Mouse (Mus musculus) spleen, adult 2 months (tissue): ENCODE measurements around the gene Olfr1434. TPM values are rescaled to one million over a fixed set of nuclear protein-coding genes. Genes with fewer than 3 reads are reported as not detected.
"Not testable (repeated sequence)": the region's sequence is repeated elsewhere in the genome, so short reads cannot be mapped to it uniquely, and the experiment has no call there.

Experiments
- DNase-seq, 2 experiments: peaks; one replicate each; pipeline versions ENCODE4 v3.0.0 to v3.0.0-alpha.2; 2012 to 2021; ENCODE audit warnings: low spot score in 2 of 2, low read depth in 1 of 2
- H3K27ac ChIP-seq: fragments of 200-500 bp; 2 replicates; pipeline ENCODE4 v1.5.1; 2012; ENCODE audit warnings: low read length, inconsistent platforms; ENCODE audit not compliant: insufficient read depth
- H3K27me3 ChIP-seq: fragments of 200-500 bp; 2 replicates; pipeline ENCODE4 v1.6.1; 2012; ENCODE audit warnings: mild to moderate bottlenecking, moderate library complexity, low read length, inconsistent platforms; ENCODE audit not compliant: control insufficient read depth, insufficient read depth
- H3K36me3 ChIP-seq: fragments of 200-500 bp; 2 replicates; pipeline ENCODE4 v1.6.1; 2012; ENCODE audit warnings: mild to moderate bottlenecking, low read length, inconsistent platforms; ENCODE audit not compliant: control insufficient read depth, insufficient read depth
- H3K4me1 ChIP-seq: fragments of 200-500 bp; 2 replicates; pipeline ENCODE4 v1.6.1; 2011; ENCODE audit warnings: inconsistent platforms; ENCODE audit not compliant: control insufficient read depth, insufficient read depth, insufficient read length
- H3K4me3 ChIP-seq: fragments of 200-500 bp; 2 replicates; pipeline ENCODE4 v1.5.1; 2011; ENCODE audit warnings: mild to moderate bottlenecking, inconsistent platforms; ENCODE audit not compliant: insufficient read depth, insufficient read length; ENCODE audit errors: extremely low read depth
- CTCF ChIP-seq: fragments of 200-500 bp; IDR thresholded peaks from 2 replicates; pipeline ENCODE4 v1.5.1; 2011; ENCODE audit warnings: mild to moderate bottlenecking, inconsistent platforms; ENCODE audit not compliant: insufficient read depth, insufficient read length, insufficient replicate concordance; ENCODE audit errors: extremely low read depth
- POLR2A ChIP-seq: fragments of 200-500 bp; IDR thresholded peaks from 2 replicates; pipeline ENCODE4 v1.6.1; 2011; ENCODE audit warnings: low read depth, low read length, inconsistent platforms
- WGBS: fragments of 180-500 bp; shearing (Covaris S2); methylation state at CpG from one replicate; pipeline ENCODE4 v1.1.7; 2018; 5-methylcytosine and 5-hydroxymethylcytosine counted together
- polyA plus RNA-seq: library from polyadenylated mRNA; depleted of rRNA; stranded (reverse); fragments of >200 nt; gene quantifications from 2 replicates; pipeline ENCODE4 v1.2.3, GENCODE M21; 2012; rRNA removed

Gene Olfr1434
- not detected in 2 replicates for polyA plus RNA-seq

DNA sequence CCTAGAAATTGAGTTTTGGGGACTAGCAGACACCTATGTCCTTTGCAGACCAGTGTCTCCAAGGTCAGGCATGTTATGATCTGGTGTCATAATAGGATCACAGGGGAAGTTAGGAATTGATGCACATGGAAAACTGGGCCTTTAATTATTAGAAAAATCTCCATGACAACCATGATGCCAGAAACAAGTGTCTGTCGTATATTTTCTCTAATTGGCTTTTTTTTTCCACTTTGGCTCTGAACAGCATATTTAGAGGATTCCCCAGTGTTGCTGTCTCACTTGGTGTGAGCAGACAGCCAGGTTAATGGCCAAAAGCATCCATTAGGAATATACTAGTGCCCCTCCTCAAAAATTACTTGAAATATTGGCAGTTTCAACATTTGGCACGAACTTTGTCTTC is at the start of gene Olfr1434:
TSS of gene Olfr1434 (plus strand) at position 301 of the 400 bp plus-strand sequence.
- no peaks in the 10 kb centered on the region for H3K36me3 ChIP-seq
- no peaks in the 10 kb centered on the region for H3K4me1 ChIP-seq
- H3K27ac ChIP-seq, result no peak within 1 kb of the TSS
- H3K4me3 ChIP-seq, result no peak within 1 kb of the TSS
- DNase-seq, result no peak
- TF ChIP-seq POLR2A, result no peak
- TF ChIP-seq CTCF, result no peak
- 65% methylated on average over 2 of the region's 2 CpGs for WGBS
- H3K27me3 ChIP-seq, result no peaks in the 10 kb centered on the region

GRCm38 (mm10) chr19:12232496-12232895 is 47.2 kb upstream of the Olfr1434 start, which contains the start of gene Olfr1432:
Olfr1432 (minus strand) TSS chr19:12232596.
- not testable (repeated sequence) for DNase-seq, H3K4me3 ChIP-seq, H3K36me3 ChIP-seq, H3K27me3 ChIP-seq, H3K27ac ChIP-seq, H3K4me1 ChIP-seq

DNA sequence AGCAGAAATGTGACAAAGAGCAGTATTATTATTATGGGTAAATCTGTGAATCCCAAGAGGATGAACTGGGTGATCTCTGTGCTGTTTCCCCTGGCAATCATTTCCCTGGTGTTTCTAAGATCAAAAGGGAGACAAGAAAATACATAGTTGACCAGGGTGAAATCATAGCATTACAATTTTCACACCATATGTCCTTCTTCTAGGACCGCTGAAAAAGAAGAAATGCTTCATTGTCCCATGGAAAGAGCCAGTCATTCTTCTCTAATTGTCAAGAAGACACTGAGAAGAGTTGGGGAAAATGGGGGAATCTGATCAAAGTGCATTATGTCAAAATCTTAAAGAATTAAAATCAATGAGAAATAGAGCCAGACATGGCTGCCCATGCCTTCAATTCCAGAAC is 38.1 kb upstream of the Olfr1434 start, which contains the start of gene Olfr262:
TSS of gene Olfr262 (minus strand) at position 101 of the 400 bp plus-strand sequence.
- Histone ChIP-seq H3K36me3 (no peaks in the 10 kb centered on the region), H3K27me3 (no peaks in the 10 kb centered on the region), H3K4me1 (no peaks in the 10 kb centered on the region), H3K4me3 (no peak within 1 kb of the TSS), H3K27ac (no peak within 1 kb of the TSS)
- WGBS, result 78% methylated on average over 1 of the region's 1 CpGs
- DNase-seq, result no peak
- TF ChIP-seq CTCF, result no peak
- TF ChIP-seq POLR2A, result no peak

DNA sequence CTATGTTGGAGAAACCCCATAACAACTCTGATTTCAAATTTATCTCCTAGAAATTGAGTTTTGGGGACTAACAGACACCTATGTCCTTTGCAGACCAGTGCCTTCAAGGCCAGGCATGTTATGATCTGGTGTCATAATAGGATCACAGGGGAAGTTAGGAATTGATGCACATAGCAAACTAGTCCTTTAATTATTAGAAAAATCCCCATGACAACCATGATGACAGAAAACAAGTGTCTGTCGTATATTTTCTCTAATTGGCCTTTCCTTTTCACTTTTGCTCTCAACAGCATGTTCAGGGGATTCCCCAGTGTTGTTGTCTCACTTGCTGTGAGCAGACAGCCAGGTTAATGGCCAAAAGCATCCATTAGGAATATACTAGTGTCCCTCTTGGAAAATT is 18.9 kb upstream of the Olfr1434 start, which contains the start of gene Olfr235:
TSS of gene Olfr235 (plus strand) at position 301 of the 400 bp plus-strand sequence.
- Histone ChIP-seq H3K4me3 (no peak within 1 kb of the TSS), H3K36me3 (no peaks in the 10 kb centered on the region), H3K4me1 (no peaks in the 10 kb centered on the region), H3K27me3 (no peaks in the 10 kb centered on the region), H3K27ac (no peak within 1 kb of the TSS)
- DNase-seq, result no peak
- 60% methylated on average over 1 of the region's 1 CpGs for WGBS
- TF ChIP-seq POLR2A (no peak), CTCF (no peak)

DNA sequence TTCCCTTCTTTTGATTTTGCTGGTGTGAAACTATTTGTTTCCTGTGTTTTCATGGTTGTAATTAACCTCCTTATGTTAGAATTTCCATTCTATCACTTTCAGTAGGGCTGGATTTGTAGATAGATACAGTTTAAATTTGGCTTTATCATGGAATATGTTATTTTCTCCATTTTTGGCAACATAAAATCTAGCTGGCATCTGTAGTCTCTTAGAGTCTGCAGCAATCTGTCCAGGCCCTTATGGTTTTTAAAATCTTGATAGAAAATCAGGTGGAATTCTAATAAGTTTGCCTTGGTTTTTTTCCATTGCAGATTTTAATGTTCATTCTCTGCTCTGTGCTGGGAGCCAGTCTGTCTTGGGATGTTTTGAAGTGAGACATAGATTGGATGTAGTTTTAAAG is 13.3 kb downstream of the Olfr1434 start:
- H3K4me1 ChIP-seq, result no peaks in the 10 kb centered on the region
- no peaks in the 10 kb centered on the region for H3K36me3 ChIP-seq
- TF ChIP-seq CTCF (no peak), POLR2A (no peak)
- H3K4me3 ChIP-seq, result no peak overlapping the region
- H3K27ac ChIP-seq, result no peak overlapping the region
- no peak for DNase-seq
- H3K27me3 ChIP-seq, result no peaks in the 10 kb centered on the region

- H3K36me3 ChIP-seq, DNase-seq, H3K4me3 ChIP-seq, H3K27me3 ChIP-seq, H3K4me1 ChIP-seq, H3K27ac ChIP-seq: not testable (repeated sequence)
- 86% methylated on average over 1 of the region's 1 CpGs for WGBS
Observed at GRCm38 (mm10) chr19:12299030-12299429, 19.4 kb downstream of the Olfr1434 start, which contains the start of gene Olfr1436. Olfr1436 (minus strand) TSS chr19:12299130.

DNA sequence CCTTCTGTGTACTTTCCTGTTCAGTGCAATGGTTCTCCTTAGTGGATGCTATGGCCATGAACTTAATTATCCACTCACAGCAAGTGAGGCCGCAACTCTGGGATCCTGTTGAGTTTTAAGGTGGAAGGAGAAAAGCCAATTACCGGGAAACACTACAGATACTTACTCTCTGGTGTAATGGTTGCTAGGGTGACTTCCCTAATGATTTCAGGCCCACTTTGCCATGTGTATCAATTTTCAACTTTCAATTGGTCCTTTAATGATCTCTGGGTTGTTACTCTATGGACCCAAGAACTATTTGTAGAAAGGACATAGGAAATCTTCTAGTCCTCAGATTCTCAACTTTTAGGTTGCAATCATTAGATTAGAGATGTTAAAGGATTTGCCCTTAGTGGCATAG is 45.3 kb downstream of the Olfr1434 start, which contains the start of gene Olfr1437:
TSS of gene Olfr1437 (minus strand) at position 101 of the 400 bp plus-strand sequence.
- no peaks in the 10 kb centered on the region for H3K27me3 ChIP-seq
- H3K4me3 ChIP-seq, result no peak within 1 kb of the TSS
- H3K4me1 ChIP-seq, result no peaks in the 10 kb centered on the region
- DNase-seq, result no peak
- TF ChIP-seq POLR2A, result no peak
- TF ChIP-seq CTCF, result no peak
- H3K27ac ChIP-seq, result no peak within 1 kb of the TSS
- H3K36me3 ChIP-seq, result no peaks in the 10 kb centered on the region
- 80% methylated on average over 2 of the region's 2 CpGs for WGBS

Other genes with a start within 250 kb of the Olfr1434 start
- not detected in 2 replicates for gene Olfr1423, start 238.5 kb upstream of the Olfr1434 start, polyA plus RNA-seq
- not detected in 2 replicates for gene Olfr1424, start 217.2 kb upstream of the Olfr1434 start, polyA plus RNA-seq
- not detected in 2 replicates for gene Olfr1425, start 202.1 kb upstream of the Olfr1434 start, polyA plus RNA-seq
- gene Olfr1426, start 187.8 kb upstream of the Olfr1434 start, polyA plus RNA-seq, result not detected in 2 replicates
- not detected in 2 replicates for gene Olfr1427, start 176.5 kb upstream of the Olfr1434 start, polyA plus RNA-seq
- not detected in 2 replicates for gene Olfr1428, start 164.0 kb upstream of the Olfr1434 start, polyA plus RNA-seq
- not detected in 2 replicates for gene Olfr76, start 156.7 kb upstream of the Olfr1434 start, polyA plus RNA-seq
- gene Olfr1555-ps1, start 109.7 kb upstream of the Olfr1434 start, polyA plus RNA-seq, result not detected in 2 replicates
- not detected in 2 replicates for gene Olfr1431, start 79.2 kb upstream of the Olfr1434 start, polyA plus RNA-seq
- gene Olfr1432, start 47.3 kb upstream of the Olfr1434 start, polyA plus RNA-seq, result not detected in 2 replicates
- not detected in 2 replicates for gene Olfr262, start 38.2 kb upstream of the Olfr1434 start, polyA plus RNA-seq
- not detected in 2 replicates for gene Olfr235, start 18.8 kb upstream of the Olfr1434 start, polyA plus RNA-seq
- not detected in 2 replicates for gene Olfr1436, start 19.3 kb downstream of the Olfr1434 start, polyA plus RNA-seq
- not detected in 2 replicates for gene Olfr1437, start 45.2 kb downstream of the Olfr1434 start, polyA plus RNA-seq
- not detected in 2 replicates for gene Olfr1438-ps1, start 56.1 kb downstream of the Olfr1434 start, polyA plus RNA-seq
- not detected in 2 replicates for gene Olfr1440, start 107.4 kb downstream of the Olfr1434 start, polyA plus RNA-seq
- gene Olfr1441, start 137.6 kb downstream of the Olfr1434 start, polyA plus RNA-seq, result not detected in 2 replicates
- not detected in 2 replicates for gene Pfpl, start 148.1 kb downstream of the Olfr1434 start, polyA plus RNA-seq
- gene Mpeg1, start 180.9 kb downstream of the Olfr1434 start, polyA plus RNA-seq, result 30.5 and 41.7 TPM in 2 replicates
- 4.3 TPM in 2 replicates for gene Dtx4, start 221.6 kb downstream of the Olfr1434 start, polyA plus RNA-seq